Mouse (Mus musculus) cerebellum, adult 9-10 months (tissue): ENCODE results near the gene Dusp5.

ENCODE experiments used
- DNase-seq: peaks from one replicate; pipeline ENCODE4 v3.0.0; 2022

The Dusp5 gene

GRCm38 (mm10) chr19:53547597-53547996, 18.7 kb downstream of the Dusp5 start:
- no peak for DNase-seq

DNA sequence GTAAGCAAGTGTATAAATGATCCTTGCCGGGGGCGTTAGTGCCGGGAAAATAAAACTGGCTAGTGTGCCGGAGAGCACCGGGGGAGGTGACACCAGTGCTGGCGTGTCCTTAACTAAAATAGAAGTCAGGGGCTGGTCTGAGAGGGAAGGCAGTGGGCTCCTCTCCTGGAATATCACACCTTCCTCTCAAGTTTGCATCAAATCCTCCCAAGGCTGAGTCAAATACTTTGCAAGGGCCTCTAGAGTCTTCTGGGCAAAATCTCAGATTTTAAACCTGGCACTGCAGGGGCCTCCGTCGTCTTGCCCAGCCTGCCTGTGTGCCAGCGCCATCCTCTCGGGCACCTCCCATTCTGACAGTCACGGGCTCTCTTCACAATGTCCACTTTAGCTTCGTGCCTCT, 22.1 kb downstream of the Dusp5 start:
- no peak for DNase-seq

GRCm38 (mm10) chr19:53552216-53552786, 23.4 kb downstream of the Dusp5 start:
- no peak for DNase-seq

DNA sequence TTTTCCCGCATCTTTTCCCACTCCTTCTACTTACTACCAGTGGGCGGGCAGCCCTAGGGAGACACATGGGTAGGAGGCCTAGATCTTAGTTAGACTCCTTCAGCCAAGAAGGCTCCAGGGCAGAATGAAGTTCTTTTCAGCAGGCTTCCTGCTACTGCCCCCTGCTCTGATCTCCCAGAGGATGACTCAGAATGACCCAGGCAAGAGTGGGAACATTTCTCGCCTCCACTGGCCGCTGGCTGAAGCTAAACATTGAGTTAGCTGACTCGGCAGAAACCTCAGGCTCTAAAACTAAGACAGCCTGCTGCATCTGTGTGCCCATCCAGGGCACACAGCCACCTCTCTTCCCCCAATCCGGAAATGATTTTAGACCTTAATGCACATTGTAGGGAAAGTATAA, 23.9 kb downstream of the Dusp5 start:
- DNase-seq = no peak

DNA sequence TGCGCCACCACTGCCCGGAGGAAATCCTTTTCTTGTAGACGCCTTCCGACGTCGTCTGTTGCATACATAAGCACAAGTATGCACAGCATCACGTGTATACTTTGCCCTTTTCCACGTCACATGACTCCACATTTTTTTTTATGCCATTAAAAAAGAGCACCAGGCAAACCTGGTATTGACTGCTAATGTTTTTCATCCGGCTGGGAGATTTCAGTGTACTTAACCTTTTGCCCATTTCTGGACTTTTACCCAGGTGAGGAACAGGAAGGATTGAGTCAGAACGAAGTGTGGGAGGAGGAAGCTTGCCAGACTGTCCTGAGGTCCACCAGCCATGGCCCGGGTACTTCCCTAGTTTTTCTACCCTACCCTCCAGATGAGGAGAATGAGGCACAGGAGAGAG, 25.5 kb downstream of the Dusp5 start:
- no peak for DNase-seq

DNA sequence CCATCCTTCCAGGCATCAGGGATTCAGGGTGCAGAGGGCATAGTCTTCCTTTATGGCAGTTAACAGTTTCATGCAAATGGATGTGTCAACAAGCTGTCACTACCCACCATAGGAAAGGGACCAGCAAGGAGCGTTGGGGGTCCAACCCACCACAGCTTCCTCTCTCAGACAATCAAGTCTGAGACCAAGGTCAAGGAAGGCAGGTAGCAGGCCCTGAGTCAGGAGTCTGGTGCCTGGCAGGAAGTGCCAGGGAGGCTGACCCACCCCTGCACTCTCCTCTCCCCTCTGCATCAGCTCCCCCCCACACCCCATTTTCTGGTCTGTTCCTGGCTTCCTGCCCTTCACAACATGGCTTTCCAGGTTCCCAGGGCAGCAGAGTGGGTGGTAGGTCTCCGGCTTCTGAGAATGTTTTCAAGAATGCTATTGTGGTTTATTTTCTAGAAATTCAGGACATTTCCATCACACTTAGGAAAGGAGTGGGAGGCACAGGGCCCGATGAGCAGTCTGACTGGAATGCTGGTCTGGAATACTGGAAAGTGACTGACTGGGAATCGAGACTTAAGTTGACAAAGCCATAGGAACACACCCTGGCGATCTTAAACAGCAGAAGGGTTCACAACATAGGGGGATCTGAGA, 26.2 kb downstream of the Dusp5 start:
- DNase-seq = no peak

GRCm38 (mm10) chr19:53556841-53557240, 27.9 kb downstream of the Dusp5 start:
- no peak for DNase-seq

DNA sequence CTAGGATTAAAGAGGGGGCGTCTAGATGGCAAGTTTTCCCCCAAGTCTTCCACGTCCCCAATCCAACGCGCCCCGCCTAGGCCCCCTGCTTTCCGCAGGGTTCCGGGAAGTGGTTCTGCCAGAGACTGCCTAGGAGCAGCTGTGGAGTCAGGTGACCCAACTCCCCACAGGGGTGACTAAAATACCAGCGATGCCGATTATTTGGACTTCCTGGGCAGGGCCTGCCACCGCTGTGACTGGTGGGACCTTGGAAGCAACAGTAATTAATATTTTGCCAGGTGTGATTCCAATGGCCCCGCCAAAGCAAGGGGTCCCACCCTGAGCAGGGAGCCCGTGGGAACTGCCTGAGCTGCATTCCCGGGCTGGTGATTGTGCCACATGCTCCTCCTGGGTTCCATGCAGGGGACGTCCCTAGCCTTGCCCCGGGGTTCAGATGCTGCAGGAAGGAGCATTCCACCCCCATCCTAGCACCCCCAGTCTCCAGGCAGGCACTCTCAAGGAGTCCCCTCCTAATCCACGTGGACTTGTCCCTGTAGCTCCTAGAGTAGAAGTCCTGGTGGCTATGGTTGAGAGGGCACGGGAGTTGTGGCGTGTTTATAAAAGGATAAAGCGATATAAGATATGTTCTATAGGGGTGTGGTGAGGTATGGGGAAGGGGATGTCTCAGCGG, 28.5 kb downstream of the Dusp5 start:
- no peak for DNase-seq

- no peak for DNase-seq
Observed at GRCm38 (mm10) chr19:53560436-53560835, 31.5 kb downstream of the Dusp5 start.

GRCm38 (mm10) chr19:53564174-53564573, 35.3 kb downstream of the Dusp5 start:
- no peak for DNase-seq

GRCm38 (mm10) chr19:53565565-53566277, 36.8 kb downstream of the Dusp5 start:
- no peak for DNase-seq

- DNase-seq = no peak
Observed at GRCm38 (mm10) chr19:53567864-53568263, 39.0 kb downstream of the Dusp5 start.

GRCm38 (mm10) chr19:53568553-53568952, 39.6 kb downstream of the Dusp5 start:
- DNase-seq = no peak

DNA sequence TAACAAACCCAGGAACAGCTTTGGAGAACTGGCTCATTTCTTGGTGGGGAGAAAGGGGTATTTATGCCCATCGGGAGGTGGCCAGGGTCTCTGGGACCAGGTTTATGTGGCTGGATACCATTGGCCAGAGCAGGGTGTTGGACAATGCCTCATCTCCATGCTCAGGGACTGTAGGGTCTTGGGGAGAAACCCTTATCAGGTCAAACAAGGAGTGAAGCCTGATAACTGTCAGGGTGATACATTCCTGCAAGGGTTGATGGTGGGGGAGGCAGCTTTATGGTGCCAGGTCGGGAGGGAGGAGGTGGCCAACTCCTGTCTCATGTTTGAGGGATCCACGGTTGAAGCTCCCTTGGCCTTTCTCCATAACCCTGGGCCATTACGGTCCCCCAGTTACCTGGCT, 42.1 kb downstream of the Dusp5 start:
- DNase-seq = no peak

DNA sequence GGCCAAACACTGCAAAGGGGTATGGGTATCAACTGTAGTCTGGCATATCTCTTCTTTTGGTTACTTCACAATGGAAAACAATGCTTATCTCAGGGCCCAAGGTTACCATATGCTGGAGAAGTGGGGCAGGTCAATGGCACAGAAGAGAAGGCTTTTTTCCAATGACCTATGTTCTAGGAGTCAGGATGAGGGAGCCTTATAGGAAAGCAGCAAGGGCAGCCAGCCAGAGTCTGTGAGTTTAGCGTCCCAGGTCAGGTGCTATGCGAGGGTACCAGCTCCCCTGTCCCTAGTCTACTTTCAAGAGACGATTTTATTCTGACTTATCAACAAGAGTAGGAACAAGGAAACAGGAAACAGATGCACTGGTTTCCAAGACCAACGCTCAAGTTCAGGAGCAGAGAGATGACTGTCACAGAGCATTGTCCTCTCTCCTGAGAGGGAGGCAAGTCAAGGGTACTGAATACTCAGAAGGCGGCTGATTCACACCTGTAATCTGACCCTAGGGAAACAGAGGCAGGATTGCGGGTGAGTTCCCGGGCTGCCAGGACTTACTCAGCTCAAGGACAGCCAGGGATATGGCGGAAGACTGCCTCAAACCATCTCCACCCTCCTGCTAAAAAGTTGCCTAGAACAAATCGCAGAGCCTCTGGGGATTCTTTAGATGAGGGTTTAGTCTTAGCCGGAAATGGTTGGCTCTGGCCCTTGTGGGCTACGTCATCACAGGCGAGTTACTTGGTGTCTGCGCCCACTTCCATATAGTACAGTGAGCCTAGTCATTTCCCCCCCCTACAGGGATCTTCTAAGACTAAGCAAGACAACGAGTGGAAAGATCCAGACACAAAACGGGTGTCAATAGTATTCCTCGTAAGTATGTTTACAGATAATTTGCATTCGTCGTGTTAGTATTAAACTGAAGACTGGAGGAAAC, 42.9 kb downstream of the Dusp5 start:
- DNase-seq = no peak

DNA sequence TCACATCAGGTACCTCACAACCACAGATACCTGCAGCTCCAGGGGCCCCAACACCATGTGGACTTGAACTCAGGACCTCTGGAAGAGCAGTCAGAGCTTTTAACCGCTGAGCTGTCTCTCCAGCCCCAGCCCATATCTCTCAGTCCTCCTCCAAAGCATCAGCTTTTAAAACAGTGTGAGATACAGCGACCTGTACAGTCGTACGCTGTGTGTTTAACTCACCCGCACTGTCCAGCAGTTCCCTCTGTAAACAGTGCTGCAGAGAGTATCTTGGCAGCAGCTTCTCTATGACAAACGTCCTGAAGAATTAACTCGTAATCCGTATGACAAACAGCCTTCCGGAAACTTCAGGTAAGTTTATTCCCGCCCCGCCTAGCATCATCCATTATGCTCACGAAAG, 43.7 kb downstream of the Dusp5 start:
- DNase-seq = no peak

- no peak for DNase-seq
Observed at GRCm38 (mm10) chr19:53573151-53573550, 44.2 kb downstream of the Dusp5 start.

DNA sequence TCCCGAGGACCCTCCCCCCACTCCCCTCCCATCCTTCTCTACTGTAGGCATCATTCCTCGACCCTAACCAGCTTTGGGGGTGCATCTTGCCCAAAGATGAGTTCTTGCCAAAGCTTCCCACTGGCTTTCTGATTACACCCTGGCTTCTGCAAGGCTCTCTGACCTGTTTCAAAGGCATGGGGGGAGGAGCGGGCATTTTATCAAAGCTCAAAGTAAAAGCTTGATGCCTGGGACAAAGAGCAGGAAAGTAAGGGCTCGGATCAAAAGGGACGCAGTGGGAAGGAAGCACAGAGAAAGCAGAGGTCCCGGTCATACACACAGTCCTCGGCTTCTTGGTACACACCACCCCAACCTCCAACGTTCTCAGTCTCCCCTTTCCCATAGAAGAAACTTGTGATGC, 45.2 kb downstream of the Dusp5 start:
- no peak for DNase-seq

GRCm38 (mm10) chr19:53574546-53574945, 45.6 kb downstream of the Dusp5 start:
- DNase-seq = no peak

DNA sequence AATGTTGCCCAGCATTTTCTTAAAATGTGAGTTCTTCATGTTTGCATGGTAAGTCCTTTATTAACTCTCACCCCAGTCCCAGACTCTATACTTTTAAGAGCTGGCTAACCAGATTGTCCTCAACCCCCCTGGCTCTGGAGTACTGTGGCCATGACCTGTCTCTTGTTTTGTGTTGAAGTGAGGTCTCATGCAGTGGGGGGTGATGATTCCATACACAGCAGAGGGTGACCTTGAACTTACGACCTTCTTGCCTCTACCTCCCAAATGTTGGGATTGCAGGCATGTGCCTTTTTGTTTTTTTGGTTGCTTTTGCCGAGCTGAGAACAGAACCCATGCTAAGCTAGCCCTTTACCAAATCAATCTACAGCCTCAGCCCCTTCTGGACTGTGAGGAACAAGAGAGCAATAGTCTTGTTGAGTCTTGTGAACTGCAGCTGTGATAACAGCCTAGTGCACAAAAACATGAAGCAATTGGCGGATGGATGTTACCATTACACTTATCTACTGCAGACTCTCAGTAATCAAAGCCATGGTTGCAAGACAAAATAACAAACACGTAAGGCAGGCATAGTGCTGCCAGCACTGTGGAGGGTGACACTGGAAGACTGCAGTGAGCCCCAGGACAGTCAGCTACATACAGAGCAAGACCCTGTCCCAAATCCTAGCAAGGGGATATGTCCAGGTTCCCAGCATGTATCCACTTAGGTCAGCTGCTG, 46.5 kb downstream of the Dusp5 start:
- no peak for DNase-seq

GRCm38 (mm10) chr19:53576061-53576460, 47.2 kb downstream of the Dusp5 start:
- no peak for DNase-seq
